Mouse (Mus musculus) myocyte (in vitro differentiated cells): ENCODE data around the gene Tspan5. TPM values are rescaled to one million over a fixed set of nuclear protein-coding genes. Genes with fewer than 3 reads are reported as not detected.

Experiments used
- H3K27me3 ChIP-seq: one replicate; pipeline ENCODE4 v1.6.1; 2011; ENCODE audit not compliant: control insufficient read depth, insufficient read depth, insufficient read length
- H3K36me3 ChIP-seq: one replicate; pipeline ENCODE4 v1.6.1; 2011; ENCODE audit not compliant: control insufficient read depth, insufficient read depth
- H3K4me2 ChIP-seq: one replicate; pipeline ENCODE4 v1.6.1; 2011; ENCODE audit warnings: low read depth, control low read depth
- H3K4me3 ChIP-seq: one replicate; pipeline ENCODE4 v1.5.1; 2011; ENCODE audit warnings: mild to moderate bottlenecking, control low read depth, moderate library complexity
- H3K79me2 ChIP-seq: one replicate; pipeline ENCODE4 v1.6.1; 2011; ENCODE audit not compliant: control insufficient read depth, insufficient read depth
- H3ac ChIP-seq: one replicate; pipeline ENCODE4 v1.6.1; 2011; ENCODE audit not compliant: control insufficient read depth, insufficient read length
- CEBPB ChIP-seq: IDR thresholded peaks from 2 replicates; pipeline ENCODE4 v1.6.1; 2011; ENCODE audit warnings: mild to moderate bottlenecking, moderate library complexity; ENCODE audit not compliant: poor library complexity, insufficient read depth, severe bottlenecking
- E2F4 ChIP-seq: IDR thresholded peaks from one replicate; pipeline ENCODE4 v1.6.1; 2011; ENCODE audit warnings: mild to moderate bottlenecking, control low read depth, moderate library complexity; ENCODE audit not compliant: insufficient read depth
- MAX ChIP-seq: IDR thresholded peaks from one replicate; pipeline ENCODE4 v1.6.1; 2011; ENCODE audit warnings: low read depth, mild to moderate bottlenecking, control low read depth
- MYOD1 ChIP-seq, 3 experiments: IDR thresholded peaks; one replicate each; pipeline ENCODE4 v1.6.1; 2011; ENCODE audit warnings: control low read depth in 2 of 3, low read depth in 2 of 3, mild to moderate bottlenecking in 2 of 3, moderate library complexity in 1 of 3; ENCODE audit not compliant: insufficient read length in 2 of 3, control insufficient read depth in 1 of 3
- MYOG ChIP-seq, 3 experiments: IDR thresholded peaks; one replicate each; pipeline ENCODE4 v1.6.1; 2011; ENCODE audit warnings: control low read depth in 2 of 3, low read depth in 2 of 3, mild to moderate bottlenecking in 2 of 3; ENCODE audit not compliant: insufficient read length in 2 of 3, control insufficient read depth in 1 of 3, insufficient read depth in 1 of 3
- POLR2A ChIP-seq: IDR thresholded peaks from one replicate; pipeline ENCODE4 v1.6.1; 2011; ENCODE audit warnings: low read depth, mild to moderate bottlenecking, control low read depth, moderate library complexity; ENCODE audit not compliant: insufficient read length
- POLR2AphosphoS2 ChIP-seq: IDR thresholded peaks from one replicate; pipeline ENCODE4 v1.6.1; 2011; ENCODE audit warnings: low read depth, control low read depth; ENCODE audit not compliant: insufficient read length
- REST ChIP-seq: IDR thresholded peaks from one replicate; pipeline ENCODE4 v1.6.1; 2011; ENCODE audit warnings: mild to moderate bottlenecking, control low read depth, moderate library complexity; ENCODE audit not compliant: insufficient read depth, insufficient read length
- SRF ChIP-seq: IDR thresholded peaks from one replicate; pipeline ENCODE4 v1.6.1; 2011; ENCODE audit warnings: low read depth; ENCODE audit not compliant: control insufficient read depth, insufficient read length
- TCF12 ChIP-seq: IDR thresholded peaks from one replicate; pipeline ENCODE4 v1.6.1; 2011; ENCODE audit warnings: mild to moderate bottlenecking, control low read depth; ENCODE audit not compliant: poor library complexity, insufficient read depth, severe bottlenecking
- TCF3 ChIP-seq: IDR thresholded peaks from one replicate; pipeline ENCODE4 v1.6.1; 2011; ENCODE audit warnings: low read depth, control low read depth; ENCODE audit not compliant: insufficient read length
- USF1 ChIP-seq: IDR thresholded peaks from one replicate; pipeline ENCODE4 v1.6.1; 2011; ENCODE audit warnings: low read depth, mild to moderate bottlenecking, control low read depth, moderate library complexity
- polyA plus RNA-seq: library from polyadenylated mRNA; unstranded; fragments of >200 nt; fragmentation: generic; extraction: Trizol; gene quantifications from one replicate; pipeline ENCODE4 v1.2.1, GENCODE M21; 2012; ENCODE audit warnings: missing spikeins

Gene Tspan5
- polyA plus RNA-seq, 1 experiment, result 16.9 TPM

GRCm38 (mm10) chr3:138889769-138890295 is 147.8 kb downstream of the Tspan5 start:
- Histone ChIP-seq H3K4me2 (no peak overlapping the region), H3K36me3 (peaks cover 3% of the 10 kb centered on the region), H3K4me3 (no peak overlapping the region), H3K79me2 (no peaks in the 10 kb centered on the region), H3K27me3 (no peaks in the 10 kb centered on the region), H3ac (no peak overlapping the region)
- TF ChIP-seq REST (no peak), SRF (no peak), POLR2A (no peak), MYOG (IDR thresholded peaks at IDR 0.05; ENCODE audit: control insufficient read depth in 1 of 3, insufficient read depth in 1 of 3, insufficient read length in 2 of 3, low read depth in 2 of 3) (no peak), POLR2AphosphoS2 (no peak), MYOD1 (IDR thresholded peaks at IDR 0.05; ENCODE audit: control insufficient read depth in 1 of 3, insufficient read length in 2 of 3, low read depth in 2 of 3) (no peak), USF1 (no peak), E2F4 (no peak), CEBPB (no peak), TCF3 (no peak), TCF12 (no peak), MAX (no peak)

GRCm38 (mm10) chr3:138893520-138893919 is 151.5 kb downstream of the Tspan5 start:
- Histone ChIP-seq H3K79me2 (no peaks in the 10 kb centered on the region), H3K27me3 (no peaks in the 10 kb centered on the region), H3ac (no peak overlapping the region), H3K4me3 (no peak overlapping the region), H3K4me2 (no peak overlapping the region), H3K36me3 (peaks cover 3% of the 10 kb centered on the region)
- TF ChIP-seq USF1 (no peak), POLR2AphosphoS2 (no peak), MAX (no peak), MYOG (IDR thresholded peaks at IDR 0.05; ENCODE audit: control insufficient read depth in 1 of 3, insufficient read depth in 1 of 3, insufficient read length in 2 of 3, low read depth in 2 of 3) (no peak)

GRCm38 (mm10) chr3:138897500-138897899 is 155.5 kb downstream of the Tspan5 start:
- no peak overlapping the region for H3K4me2 ChIP-seq
- H3ac ChIP-seq, result no peak overlapping the region
- TF ChIP-seq POLR2AphosphoS2 (no peak), MYOD1 (IDR thresholded peaks at IDR 0.05; ENCODE audit: control insufficient read depth in 1 of 3, insufficient read length in 2 of 3, low read depth in 2 of 3) (no peak), SRF (no peak), USF1 (no peak), E2F4 (no peak), TCF3 (no peak), POLR2A (no peak), MAX (no peak), TCF12 (no peak)
- H3K27me3 ChIP-seq, result no peaks in the 10 kb centered on the region
- H3K4me3 ChIP-seq, result no peak overlapping the region
- peaks cover 3% of the 10 kb centered on the region for H3K36me3 ChIP-seq
- H3K79me2 ChIP-seq, result no peaks in the 10 kb centered on the region

GRCm38 (mm10) chr3:138898055-138898454 is 156.1 kb downstream of the Tspan5 start:
- Histone ChIP-seq H3K27me3 (no peaks in the 10 kb centered on the region), H3ac (no peak overlapping the region), H3K4me2 (no peak overlapping the region), H3K4me3 (no peak overlapping the region), H3K36me3 (peaks cover 3% of the 10 kb centered on the region), H3K79me2 (no peaks in the 10 kb centered on the region)
- TF ChIP-seq POLR2A, result no peak
- TF ChIP-seq TCF12, result no peak
- TF ChIP-seq REST, result no peak

GRCm38 (mm10) chr3:138900571-138901141 is 158.7 kb downstream of the Tspan5 start:
- no peaks in the 10 kb centered on the region for H3K79me2 ChIP-seq
- no peak overlapping the region for H3K4me3 ChIP-seq

More at GRCm38 (mm10) chr3:138900571-138901141, 158.7 kb downstream of the Tspan5 start:
- no peaks in the 10 kb centered on the region for H3K27me3 ChIP-seq
- no peak overlapping the region for H3K4me2 ChIP-seq
- H3ac ChIP-seq, result no peak overlapping the region
- TF ChIP-seq REST, result no peak
- no peak for TF ChIP-seq POLR2AphosphoS2
- no peak for TF ChIP-seq TCF3
- TF ChIP-seq CEBPB, result no peak
- no peak for TF ChIP-seq MYOG (IDR thresholded peaks at IDR 0.05; ENCODE audit: control insufficient read depth in 1 of 3, insufficient read depth in 1 of 3, insufficient read length in 2 of 3, low read depth in 2 of 3)
- no peak for TF ChIP-seq USF1
- TF ChIP-seq TCF12, result no peak
- no peak for TF ChIP-seq E2F4
- TF ChIP-seq SRF, result no peak
- no peak for TF ChIP-seq MYOD1 (IDR thresholded peaks at IDR 0.05; ENCODE audit: control insufficient read depth in 1 of 3, insufficient read length in 2 of 3, low read depth in 2 of 3)
- no peak for TF ChIP-seq POLR2A
- TF ChIP-seq MAX, result no peak
- H3K36me3 ChIP-seq, result no peaks in the 10 kb centered on the region
